Mouse (Mus musculus) retina, postnatal 7 days (tissue): ENCODE data around the gene Gm45808.
A peak's percentile ranks its signal among the peaks of the same experiment; 100 is the strongest.

Source experiments
- DNase-seq: peaks from one replicate; pipeline ENCODE4 v3.0.0-alpha.2; 2012; ENCODE audit warnings: low read depth, low spot score

Gm45808 gene

GRCm38 (mm10) chr7:45451344-45451982 lies 35.1 kb downstream of the Gm45808 start:
- DNase-seq: peak; percentile 74

DNA sequence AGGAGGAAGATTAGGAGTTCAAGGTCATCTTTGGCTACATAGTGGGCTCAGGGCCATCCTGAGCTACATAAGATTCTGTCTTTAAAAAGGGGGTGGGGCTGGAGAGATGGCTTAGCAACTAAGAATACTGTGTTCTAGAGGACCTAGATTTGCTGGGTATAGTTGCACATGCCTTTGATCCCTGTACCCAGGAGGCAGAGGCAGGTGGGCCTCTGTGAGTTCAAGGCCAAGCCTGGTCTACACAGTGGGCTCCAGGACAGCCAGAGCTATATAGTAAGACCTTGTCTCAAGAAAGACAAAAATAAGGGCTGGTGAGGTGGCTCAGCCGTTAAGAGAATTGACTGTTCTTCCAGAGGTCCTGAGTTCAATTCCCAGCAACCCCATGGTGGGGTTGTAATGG lies 36.6 kb downstream of the Gm45808 start:
- DNase-seq: no peak

DNA sequence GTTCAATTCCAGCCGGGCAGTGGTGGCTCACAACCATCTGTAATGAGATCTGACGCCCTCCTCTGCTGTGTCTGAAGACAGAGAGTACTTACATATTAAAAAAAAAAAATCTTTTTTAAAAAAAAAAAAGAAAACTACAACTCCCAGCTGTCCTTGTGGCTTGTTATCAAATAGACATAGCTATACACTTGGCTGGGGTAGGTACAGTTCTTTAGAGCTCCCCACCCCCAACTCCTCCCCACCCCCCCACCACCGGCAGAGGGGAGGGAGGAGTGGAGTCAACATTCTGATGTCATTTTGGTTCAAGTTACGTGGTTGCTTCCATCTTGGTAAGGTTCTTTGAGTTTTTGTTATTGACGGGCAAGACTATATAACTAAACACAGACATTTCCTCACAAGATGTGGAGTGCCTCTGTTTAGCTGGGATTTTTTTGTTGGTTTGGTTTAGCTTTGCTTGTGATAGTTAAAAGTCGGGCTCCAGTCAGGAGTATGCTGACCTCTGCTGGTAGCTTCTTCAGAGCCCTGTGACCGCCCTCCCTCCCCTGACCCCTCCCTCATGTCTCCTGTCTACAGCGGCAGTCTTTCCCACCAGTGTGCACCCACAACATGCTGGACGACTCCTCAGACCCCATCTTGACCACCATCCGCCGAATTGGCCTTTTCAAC lies 39.2 kb downstream of the Gm45808 start:
- DNase-seq: no peak

- DNase-seq: no peak
Observed at GRCm38 (mm10) chr7:45446589-45446988, 40.0 kb downstream of the Gm45808 start.

DNA sequence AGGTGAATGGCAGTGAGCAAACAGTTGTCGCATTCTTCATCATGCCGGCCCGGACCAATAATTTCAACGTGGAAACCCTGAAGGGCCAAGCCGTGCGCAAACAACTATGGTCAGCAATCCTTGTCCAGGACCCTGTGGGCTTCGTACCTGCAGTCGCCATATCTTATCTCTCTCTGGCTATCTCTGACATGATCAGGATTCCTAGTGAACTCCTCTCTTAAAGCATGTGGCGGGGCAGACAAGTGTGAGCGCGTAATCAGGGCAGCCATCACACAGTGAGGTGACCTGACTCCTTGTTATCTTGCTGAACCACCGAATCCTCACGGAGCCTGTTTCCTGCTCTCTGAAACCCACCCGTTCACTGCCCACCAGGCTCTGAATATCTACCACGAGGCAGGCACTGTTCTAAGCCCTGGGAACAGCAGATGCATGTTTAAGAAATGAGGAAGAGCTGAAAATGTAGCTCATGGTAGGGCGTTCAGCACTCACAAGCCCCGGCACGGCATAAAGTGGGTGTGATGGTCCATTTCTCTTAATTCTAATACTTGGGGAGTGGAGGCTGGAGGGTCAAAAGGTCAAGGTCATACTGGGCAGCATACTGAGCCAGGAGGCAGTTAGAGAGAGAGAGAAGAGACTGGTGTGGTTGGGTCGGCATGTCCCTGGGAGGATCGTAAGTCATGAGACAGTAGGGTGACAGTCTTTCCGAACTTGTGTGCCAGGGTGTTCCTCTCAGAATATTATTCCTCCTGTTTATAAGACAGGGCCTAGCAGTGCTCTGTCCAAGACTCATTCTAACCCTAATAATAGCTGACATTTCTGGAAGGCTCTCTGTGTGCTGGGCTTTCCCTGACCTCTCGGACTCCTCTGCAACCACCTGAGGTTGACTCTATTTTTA lies 42.8 kb downstream of the Gm45808 start:
- no peak for DNase-seq

DNA sequence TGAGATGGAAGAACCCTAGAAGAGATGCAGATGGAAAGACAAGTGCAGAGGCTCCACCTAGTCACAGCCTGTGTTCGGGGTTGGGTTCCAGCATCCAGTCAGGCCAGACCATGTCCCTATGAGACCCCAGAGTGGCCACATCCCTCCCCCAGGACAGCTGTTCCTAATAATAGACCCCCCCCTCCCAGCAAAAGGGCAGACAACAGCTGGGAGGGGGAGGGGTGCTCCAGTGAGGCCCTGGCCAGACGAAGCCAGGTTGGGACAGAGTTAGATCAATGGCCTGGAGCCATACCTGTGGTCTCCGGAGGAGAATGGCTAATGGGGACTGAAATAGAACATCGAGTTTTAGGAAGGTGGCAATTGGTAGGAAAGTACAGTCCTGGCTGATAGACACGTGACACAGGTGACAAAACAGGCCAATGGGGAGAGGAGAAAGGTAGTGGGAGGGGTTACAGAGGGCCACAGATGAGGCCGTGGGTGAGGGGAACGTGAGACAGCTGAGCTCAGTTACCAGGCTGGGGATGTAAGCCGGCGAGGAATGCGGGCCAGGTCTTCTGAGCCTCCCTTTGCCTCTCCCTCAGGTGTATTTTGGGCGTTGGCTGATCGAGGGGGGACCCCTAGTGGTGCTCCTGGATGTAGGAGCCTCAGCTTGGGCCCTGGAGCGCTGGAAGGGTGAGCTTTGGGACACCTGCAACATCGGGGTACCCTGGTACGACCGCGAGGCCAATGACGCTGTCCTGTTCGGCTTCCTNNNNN lies 48.9 kb downstream of the Gm45808 start, which contains the start of gene Ruvbl2:
Gene Ruvbl2 (minus strand): TSS at position 576 of the 756 bp plus-strand sequence.
- DNase-seq: no peak

GRCm38 (mm10) chr7:45437046-45437445 lies 49.6 kb downstream of the Gm45808 start:
- no peak for DNase-seq

DNA sequence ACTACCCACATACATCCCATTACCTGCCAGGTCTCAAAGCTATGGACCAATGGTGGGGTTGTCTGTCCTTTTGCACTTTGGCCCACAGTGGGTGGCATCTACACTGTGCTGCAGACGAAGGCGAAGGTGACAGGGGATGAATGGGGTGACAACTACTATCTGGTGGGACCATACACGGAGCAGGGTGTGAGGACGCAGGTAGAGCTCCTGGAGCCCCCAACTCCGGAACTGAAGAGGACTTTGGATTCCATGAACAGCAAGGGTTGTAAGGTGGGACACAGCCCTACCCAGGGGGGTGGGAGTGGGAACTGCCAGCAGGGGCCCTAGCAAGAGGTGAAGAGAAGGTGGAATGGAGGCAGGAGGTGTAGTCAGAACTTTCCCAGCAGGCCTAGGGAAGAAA lies 50.2 kb downstream of the Gm45808 start:
- DNase-seq: no peak

DNA sequence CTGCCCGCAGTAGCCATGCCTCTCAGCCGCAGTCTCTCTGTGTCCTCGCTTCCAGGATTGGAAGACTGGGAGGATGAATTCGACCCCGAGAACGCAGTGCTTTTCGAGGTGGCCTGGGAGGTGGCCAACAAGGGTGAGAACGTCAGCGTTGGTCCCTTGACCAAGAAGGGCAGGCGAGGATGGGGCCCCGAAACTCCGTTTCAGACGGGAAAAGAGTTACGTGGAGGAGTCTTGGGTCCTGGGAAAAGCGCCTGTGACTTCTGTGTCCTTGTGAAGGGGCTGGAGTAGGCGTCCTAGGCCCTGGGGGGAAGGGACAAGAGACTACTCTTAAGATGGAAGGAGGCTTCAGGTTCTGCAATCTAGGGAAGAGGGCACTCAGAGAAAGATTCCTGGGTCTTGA lies 51.6 kb downstream of the Gm45808 start:
- no peak for DNase-seq

DNA sequence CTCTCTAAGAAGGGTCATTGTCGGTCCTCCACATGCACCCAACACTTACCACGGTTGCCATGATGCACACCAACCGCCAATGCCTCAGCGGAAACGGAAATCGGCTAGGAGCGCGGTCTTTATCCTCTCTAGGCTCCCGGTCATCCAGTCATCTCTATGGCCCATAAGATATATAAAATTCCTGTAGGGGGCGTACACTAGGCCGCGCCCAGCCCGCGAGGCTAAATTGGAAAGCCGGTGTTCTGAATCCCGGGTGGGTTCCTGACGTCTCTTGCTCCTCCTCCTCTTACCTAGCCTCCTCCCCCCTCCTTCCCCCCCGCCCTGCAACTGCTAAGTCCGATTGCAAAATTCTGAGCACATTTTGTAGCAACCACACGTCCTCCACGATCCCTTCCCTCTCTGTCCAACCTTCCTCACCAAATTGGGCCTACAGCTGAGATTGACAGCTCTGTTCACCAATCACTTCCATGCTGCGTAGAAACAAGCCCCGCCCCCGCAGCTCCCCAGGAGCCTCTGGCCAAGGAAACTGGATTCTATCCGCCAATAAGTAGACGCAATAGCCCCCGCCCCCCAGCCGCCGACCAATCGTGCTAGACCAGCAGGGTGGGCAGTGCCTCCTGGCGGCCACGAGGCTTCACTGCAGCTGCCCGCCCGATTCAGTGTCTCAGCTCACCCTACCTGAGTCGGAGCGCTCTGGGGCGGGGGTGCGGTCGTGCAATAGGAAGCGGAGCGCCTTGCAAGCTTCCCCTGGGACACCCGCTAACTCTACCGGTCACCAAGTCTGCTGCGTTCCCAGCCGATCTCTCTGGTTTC lies 52.2 kb downstream of the Gm45808 start, which contains the start of gene Gys1:
Gene Gys1 (plus strand): TSS at position 642 of the 813 bp plus-strand sequence.
- peak; percentile 99 for DNase-seq

GRCm38 (mm10) chr7:45433835-45434202 lies 52.8 kb downstream of the Gm45808 start:
- no peak for DNase-seq

GRCm38 (mm10) chr7:45426556-45426955 lies 60.1 kb downstream of the Gm45808 start:
- DNase-seq: no peak

DNA sequence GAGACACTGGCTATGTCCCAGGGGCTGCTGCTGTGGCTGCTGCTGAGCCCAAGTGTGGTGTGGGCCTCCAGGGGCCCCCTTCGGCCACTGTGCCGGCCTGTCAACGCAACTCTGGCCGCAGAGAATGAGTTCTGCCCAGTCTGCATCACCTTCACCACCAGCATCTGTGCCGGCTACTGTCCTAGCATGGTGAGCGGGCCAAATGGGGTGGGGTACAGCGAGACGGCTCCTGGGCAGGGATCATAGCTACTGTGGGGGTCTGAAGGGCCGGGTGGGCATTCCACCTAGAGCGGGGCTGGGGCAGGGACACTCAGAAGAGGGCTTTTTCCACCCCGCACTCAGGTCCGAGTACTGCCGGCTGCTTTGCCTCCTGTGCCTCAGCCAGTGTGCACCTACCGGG lies 65.4 kb downstream of the Gm45808 start:
- no peak for DNase-seq

DNA sequence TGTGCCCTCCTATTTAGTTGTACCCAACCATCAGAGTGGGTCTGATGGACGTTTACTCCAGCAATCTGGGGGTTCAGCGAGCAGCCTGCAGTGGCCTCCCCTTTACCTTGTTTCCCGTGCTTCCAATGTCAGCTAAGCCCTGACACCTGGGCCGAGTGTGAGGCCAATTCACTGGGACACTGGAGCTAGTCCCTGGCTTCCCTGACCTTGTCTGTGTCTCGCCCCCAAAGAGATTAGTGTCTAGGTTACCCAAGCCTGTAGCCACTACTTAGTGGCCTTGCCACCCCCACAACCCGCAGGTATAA lies 66.0 kb downstream of the Gm45808 start, which contains the start of gene Lhb:
Gene Lhb (plus strand): TSS at position 206 of the 305 bp plus-strand sequence.
- DNase-seq: no peak

DNA sequence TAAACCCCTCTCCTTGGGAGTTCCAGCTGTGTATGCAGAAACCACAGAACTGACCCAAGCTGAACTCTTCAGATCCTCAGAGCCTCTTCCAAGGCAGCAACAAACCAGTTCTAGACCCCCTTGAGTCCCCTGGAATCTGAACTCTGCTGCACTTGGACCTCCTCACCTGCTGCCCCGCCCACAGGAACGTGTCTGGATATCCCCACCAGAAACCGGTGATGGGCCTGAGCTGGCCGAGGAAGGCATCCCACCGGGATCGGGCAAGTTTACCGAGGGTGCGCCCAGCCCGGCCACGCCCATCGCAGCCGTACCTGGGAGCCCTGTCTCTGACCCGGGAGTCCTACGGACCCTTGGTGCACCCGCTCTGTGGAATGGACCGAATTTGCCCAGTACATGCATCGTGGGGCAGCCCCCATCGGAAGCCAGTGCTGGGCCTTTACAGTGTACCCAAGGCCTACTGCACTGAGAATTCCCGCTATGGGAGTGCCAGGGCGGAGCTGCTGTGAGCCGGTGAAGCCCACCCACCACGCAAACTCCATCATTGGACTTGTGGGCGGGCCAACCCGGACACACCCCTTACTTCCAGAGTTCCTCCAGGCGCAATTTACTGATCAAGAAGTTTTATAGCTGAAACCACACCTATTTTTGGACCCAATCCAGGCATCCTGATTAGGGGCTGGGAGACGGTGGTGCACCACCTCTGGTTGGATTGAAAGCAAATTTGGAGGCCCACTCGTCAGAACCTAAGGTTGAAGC lies 66.6 kb downstream of the Gm45808 start:
- DNase-seq: no peak

DNA sequence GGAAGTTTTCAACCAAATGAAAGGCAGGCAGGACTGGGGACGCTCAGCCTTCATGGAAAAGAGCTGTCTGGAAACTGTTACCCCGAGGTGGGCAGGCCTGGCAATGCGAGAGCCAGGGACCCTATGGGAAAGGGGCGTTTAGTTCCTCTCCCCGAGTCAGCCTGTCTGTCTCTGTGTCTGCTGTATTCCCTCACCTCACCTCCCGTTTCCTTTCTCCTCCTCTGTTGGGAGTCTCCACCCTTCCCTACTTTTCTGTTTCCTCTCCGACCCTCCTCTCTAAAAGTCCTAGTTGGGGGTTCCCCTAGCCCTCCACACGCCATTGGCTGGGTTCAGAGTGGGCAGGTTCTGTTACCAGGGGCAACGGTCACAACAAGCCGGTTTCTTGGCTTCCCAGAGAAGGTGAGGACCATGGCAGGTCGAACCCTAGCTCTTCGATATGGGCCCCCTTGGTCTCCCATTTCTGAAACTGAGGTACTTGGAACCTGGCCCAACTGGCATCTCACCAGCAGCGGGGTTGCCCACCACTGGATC lies 68.6 kb downstream of the Gm45808 start:
- no peak for DNase-seq
